Mouse (Mus musculus): Measurements from ENCODE around the gene Gnat1.

- TF ChIP-seq CTCF (IDR thresholded peaks at IDR 0.05) (no peak), EP300 (IDR thresholded peaks at IDR 0.05) (no peak)
Observed at GRCm38 (mm10) chr9:107659551-107659950, 20.0 kb downstream of the Gnat1 start.
